Mouse (Mus musculus) B cell, adult 62 days (primary cell): ENCODE measurements around the gene Fndc10. TPM values are rescaled to one million over a fixed set of nuclear protein-coding genes. Genes with fewer than 3 reads are reported as not detected.

Experiments used
- total RNA-seq: library from RNA; stranded (reverse); gene quantifications from 4 replicates; pipeline ENCODE4 v1.2.4, GENCODE M21; 2023

The Fndc10 gene
- total RNA-seq = 3.5 to 4.2 TPM (median 3.5 TPM) in 4 replicates

GRCm38 (mm10) chr4:155694111-155694481 is at the start of gene Fndc10:
TSS of gene Fndc10 (plus strand) at chr4:155694342.

GRCm38 (mm10) chr4:155645308-155645707 is 48.8 kb upstream of the Fndc10 start, which contains the start of gene Gm10563:
TSS of gene Gm10563 (minus strand) at chr4:155645408.

GRCm38 (mm10) chr4:155653086-155653450 is 41.1 kb upstream of the Fndc10 start, which contains the start of gene Mmp23:
TSS of gene Mmp23 (minus strand) at chr4:155653384.

GRCm38 (mm10) chr4:155668689-155669597 is 25.2 kb upstream of the Fndc10 start, which contains the start of gene Mib2:
TSS of gene Mib2 (minus strand) at chr4:155669198.

GRCm38 (mm10) chr4:155704721-155705591 is 10.8 kb downstream of the Fndc10 start, which contains the start of gene Ssu72:
TSS of gene Ssu72 (plus strand) at chr4:155704800.

GRCm38 (mm10) chr4:155734350-155734941 is 40.3 kb downstream of the Fndc10 start, which contains the start of gene Tmem240:
TSS of gene Tmem240 (plus strand) at chr4:155734800.

Other genes starting within 250 kb of the Fndc10 start
- not detected in 4 replicates for gene Tmem52, start 225.2 kb upstream of the Fndc10 start, total RNA-seq
- gene Gnb1, start 203.0 kb upstream of the Fndc10 start, total RNA-seq = 248 to 277 TPM (median 264 TPM) in 4 replicates
- gene Nadk, start 132.0 kb upstream of the Fndc10 start, total RNA-seq = 45.9 to 60.5 TPM (median 47.9 TPM) in 4 replicates
- 29.8 to 32.3 TPM (median 30.3 TPM) in 4 replicates for gene Slc35e2, start 92.9 kb upstream of the Fndc10 start, total RNA-seq
- gene Cdk11b, start 69.5 kb upstream of the Fndc10 start, total RNA-seq = 154 to 176 TPM (median 160 TPM) in 4 replicates
- not detected in 4 replicates for gene Gm10563, start 48.9 kb upstream of the Fndc10 start, total RNA-seq
- not detected in 4 replicates for gene Mmp23, start 41.0 kb upstream of the Fndc10 start, total RNA-seq
- gene Mib2, start 25.1 kb upstream of the Fndc10 start, total RNA-seq = 32.6 to 38.9 TPM (median 36.1 TPM) in 4 replicates
- 73.6 to 87.0 TPM (median 79.3 TPM) in 4 replicates for gene Ssu72, start 10.5 kb downstream of the Fndc10 start, total RNA-seq
- 0.27 to 0.60 TPM (median 0.51 TPM) in 4 replicates for gene Tmem240, start 40.5 kb downstream of the Fndc10 start, total RNA-seq
- 43.7 to 60.2 TPM (median 50.2 TPM) in 4 replicates for gene Atad3a, start 66.8 kb downstream of the Fndc10 start, total RNA-seq
- 0.14 TPM in 1 of 4 replicates, not detected in the others for gene Vwa1, start 80.4 kb downstream of the Fndc10 start, total RNA-seq
- gene Tmem88b, start 91.5 kb downstream of the Fndc10 start, total RNA-seq = not detected in 4 replicates
- not detected in 4 replicates for gene Ankrd65, start 96.1 kb downstream of the Fndc10 start, total RNA-seq
- 33.6 to 45.8 TPM (median 44.3 TPM) in 4 replicates for gene Mrpl20, start 108.5 kb downstream of the Fndc10 start, total RNA-seq
- 218 to 240 TPM (median 224 TPM) in 4 replicates for gene Ccnl2, start 118.1 kb downstream of the Fndc10 start, total RNA-seq
- 68.9 to 81.9 TPM (median 72.2 TPM) in 4 replicates for gene Aurkaip1, start 136.9 kb downstream of the Fndc10 start, total RNA-seq
- gene Mxra8, start 145.3 kb downstream of the Fndc10 start, total RNA-seq = 7.0 to 12.1 TPM (median 9.7 TPM) in 4 replicates
- 70.4 to 73.0 TPM (median 71.2 TPM) in 4 replicates for gene Dvl1, start 153.1 kb downstream of the Fndc10 start, total RNA-seq
- 0.47 to 1.2 TPM (median 1.0 TPM) in 4 replicates for gene Tas1r3, start 169.0 kb downstream of the Fndc10 start, total RNA-seq
- 8.7 to 10.9 TPM (median 9.2 TPM) in 4 replicates for gene Cptp, start 175.1 kb downstream of the Fndc10 start, total RNA-seq
- gene Ints11, start 175.2 kb downstream of the Fndc10 start, total RNA-seq = 40.8 to 62.5 TPM (median 53.3 TPM) in 4 replicates
- gene Pusl1, start 197.4 kb downstream of the Fndc10 start, total RNA-seq = 20.2 to 29.6 TPM (median 25.4 TPM) in 4 replicates
- gene Acap3, start 197.5 kb downstream of the Fndc10 start, total RNA-seq = 56.9 to 83.6 TPM (median 66.9 TPM) in 4 replicates
- gene Ube2j2, start 249.5 kb downstream of the Fndc10 start, total RNA-seq = 108 to 126 TPM (median 115 TPM) in 4 replicates